Mouse (Mus musculus) lung, adult 2 months (tissue): ENCODE measurements around the gene Jund.

ENCODE experiments used
- CTCF ChIP-seq: fragments of 200-500 bp; IDR thresholded peaks from 2 replicates; pipeline ENCODE4 v1.5.1; 2011; ENCODE audit warnings: mild to moderate bottlenecking, low read length, control low read depth; ENCODE audit not compliant: insufficient read depth
- POLR2A ChIP-seq: fragments of 200-500 bp; IDR thresholded peaks from 2 replicates; pipeline ENCODE4 v1.6.1; 2011; ENCODE audit warnings: low read depth, mild to moderate bottlenecking, control low read depth, low read length, borderline replicate concordance; ENCODE audit errors: extremely low read depth

- TF ChIP-seq CTCF (no peak), POLR2A (no peak)
Observed at GRCm38 (mm10) chr8:70671615-70672324, 27.0 kb upstream of the Jund start.
